Mouse (Mus musculus) testis, adult 2 months (tissue): ENCODE data around the gene Sema3a.

Experiments
- CTCF ChIP-seq: fragments of 200-500 bp; IDR thresholded peaks from 2 replicates; pipeline ENCODE4 v1.5.1; 2012; ENCODE audit warnings: low read depth, mild to moderate bottlenecking, inconsistent platforms, low read length, moderate library complexity; ENCODE audit not compliant: control insufficient read depth, insufficient read depth, insufficient replicate concordance
- POLR2A ChIP-seq: fragments of 200-500 bp; IDR thresholded peaks from 2 replicates; pipeline ENCODE4 v1.6.1; 2012; ENCODE audit warnings: low read depth, mild to moderate bottlenecking, inconsistent platforms, low read length, moderate library complexity; ENCODE audit not compliant: control insufficient read depth

GRCm38 (mm10) chr5:13347068-13347467 lies 221.9 kb downstream of the Sema3a start:
- TF ChIP-seq CTCF: no peak
- TF ChIP-seq POLR2A: no peak
